Mouse (Mus musculus): Measurements from ENCODE around the gene Oxsm. TPM values are rescaled to one million over a fixed set of nuclear protein-coding genes. Genes with fewer than 3 reads are reported as not detected.
A peak's percentile ranks its signal among the peaks of the same experiment; 100 is the strongest.

Gene Oxsm
- 2.2 and 3.0 TPM in 2 replicates for polyA plus RNA-seq (2015; fragmentation: Nextera tagmentation; extraction: Ambion mirVana)

GRCm38 (mm10) chr14:16249171-16249874 lies at the start of gene Oxsm, which contains the start of gene Ngly1:
TSS of gene Oxsm (minus strand) at chr14:16249808.
TSS of gene Ngly1 (plus strand) at chr14:16249280.
- peak; percentile 89 for DNase-seq (ENCODE audit: low spot score)

- DNase-seq (ENCODE audit: low spot score), result no peak
Measured at GRCm38 (mm10) chr14:16296816-16297468, 47.3 kb upstream of the Oxsm start.

GRCm38 (mm10) chr14:16293921-16294320 lies 44.3 kb upstream of the Oxsm start:
- no peak for DNase-seq (ENCODE audit: low spot score)

GRCm38 (mm10) chr14:16293015-16293414 lies 43.4 kb upstream of the Oxsm start:
- DNase-seq (ENCODE audit: low spot score), result no peak

- DNase-seq (ENCODE audit: low spot score), result no peak
Measured at GRCm38 (mm10) chr14:16292371-16292770, 42.8 kb upstream of the Oxsm start.

- DNase-seq (ENCODE audit: low spot score), result no peak
Measured at GRCm38 (mm10) chr14:16283966-16284365, 34.4 kb upstream of the Oxsm start.

- no peak for DNase-seq (ENCODE audit: low spot score)
Measured at GRCm38 (mm10) chr14:16279196-16279595, 29.6 kb upstream of the Oxsm start.

GRCm38 (mm10) chr14:16273677-16274076 lies 24.1 kb upstream of the Oxsm start:
- no peak for DNase-seq (ENCODE audit: low spot score)

- no peak for DNase-seq (ENCODE audit: low spot score)
Measured at GRCm38 (mm10) chr14:16269776-16270175, 20.2 kb upstream of the Oxsm start.

- no peak for DNase-seq (ENCODE audit: low spot score)
Measured at GRCm38 (mm10) chr14:16267028-16267427, 17.4 kb upstream of the Oxsm start.

GRCm38 (mm10) chr14:16261869-16262268 lies 12.3 kb upstream of the Oxsm start:
- no peak for DNase-seq (ENCODE audit: low spot score)

- DNase-seq (ENCODE audit: low spot score), result no peak
Measured at GRCm38 (mm10) chr14:16260541-16260940, 10.9 kb upstream of the Oxsm start.

GRCm38 (mm10) chr14:16256209-16256608 lies 6.6 kb upstream of the Oxsm start:
- DNase-seq (ENCODE audit: low spot score), result peak; percentile 49

GRCm38 (mm10) chr14:16255745-16256144 lies 6.1 kb upstream of the Oxsm start:
- no peak for DNase-seq (ENCODE audit: low spot score)

GRCm38 (mm10) chr14:16250099-16250498 lies 491 bp upstream of the Oxsm start:
- DNase-seq (ENCODE audit: low spot score), result no peak

GRCm38 (mm10) chr14:16248603-16249157 lies 928 bp downstream of the Oxsm start:
- no peak for DNase-seq (ENCODE audit: low spot score)

GRCm38 (mm10) chr14:16248135-16248534 lies 1.5 kb downstream of the Oxsm start:
- no peak for DNase-seq (ENCODE audit: low spot score)

- no peak for DNase-seq (ENCODE audit: low spot score)
Measured at GRCm38 (mm10) chr14:16246340-16246912, 3.2 kb downstream of the Oxsm start.

GRCm38 (mm10) chr14:16245127-16245526 lies 4.5 kb downstream of the Oxsm start:
- DNase-seq (ENCODE audit: low spot score), result no peak

GRCm38 (mm10) chr14:16244370-16244769 lies 5.2 kb downstream of the Oxsm start:
- no peak for DNase-seq (ENCODE audit: low spot score)

- peak; percentile 10 for DNase-seq (ENCODE audit: low spot score)
Measured at GRCm38 (mm10) chr14:16243603-16244209, 5.9 kb downstream of the Oxsm start.

Data from thymus, postnatal 0 days (tissue).